Mouse (Mus musculus): Measurements from ENCODE around the gene Dglucy. TPM values are rescaled to one million over a fixed set of nuclear protein-coding genes. Genes with fewer than 3 reads are reported as not detected.

Gene Dglucy
- polyA plus RNA-seq, 1 experiment from 2014 or later = 5.3 TPM

DNA sequence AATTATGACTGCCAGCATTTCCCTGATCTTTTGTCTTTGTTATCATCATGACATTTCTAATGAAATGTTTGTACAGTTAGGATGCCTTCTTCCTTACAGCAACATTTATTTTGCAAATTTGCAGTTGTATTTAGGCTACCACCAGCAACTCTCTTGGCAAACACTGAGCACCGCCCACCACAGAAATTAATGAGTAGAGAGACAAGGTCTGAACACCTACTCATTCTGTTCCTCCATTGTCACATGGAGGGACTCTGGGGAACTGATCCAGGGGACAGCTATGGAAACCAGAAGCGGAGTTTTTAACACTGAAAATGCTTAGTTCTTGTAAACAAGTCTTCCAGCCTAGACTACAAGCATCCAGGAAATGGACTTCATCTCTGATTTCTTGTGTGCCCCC lies 35.0 kb downstream of the Dglucy start:
- no peak for ATAC-seq (replicated peaks; ENCODE audit: insufficient number of reproducible peaks, insufficient read depth, low FRiP score, low read depth)
- Histone ChIP-seq H3K9ac (no peak overlapping the region), H3K9me3 (replicated peaks) (no peaks in the 10 kb centered on the region), H3K4me1 (replicated peaks) (no peaks in the 10 kb centered on the region), H3K27me3 (no peaks in the 10 kb centered on the region), H3K4me2 (no peak overlapping the region), H3K36me3 (no peaks in the 10 kb centered on the region), H3K27ac (no peak overlapping the region), H3K4me3 (no peak overlapping the region)
- 81% methylated on average over 2 of the region's 2 CpGs for WGBS

DNA sequence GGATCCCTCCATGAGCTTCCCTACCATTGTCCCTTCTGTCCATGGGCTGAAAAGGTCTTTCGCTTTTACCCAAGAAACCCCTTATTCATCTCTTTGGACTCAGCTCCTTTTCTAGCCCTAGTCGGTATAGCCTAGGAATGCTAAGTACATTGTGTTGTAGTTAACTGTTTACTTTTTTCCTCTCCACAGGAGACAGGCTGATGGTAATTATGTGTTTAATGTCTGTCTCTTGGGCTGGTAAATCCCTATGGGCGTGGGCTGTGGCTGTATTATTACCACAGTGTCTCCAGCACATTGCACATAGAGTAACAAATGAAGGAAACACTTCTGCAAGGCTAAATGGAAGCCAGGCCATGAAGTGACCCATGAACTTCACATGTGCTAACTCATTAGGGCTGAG lies 35.8 kb downstream of the Dglucy start:
- Histone ChIP-seq H3K4me2 (no peak overlapping the region), H3K27me3 (no peaks in the 10 kb centered on the region), H3K4me1 (replicated peaks) (0 out of 2 replicates have a peak, but pooled peaks cover under 1% of the 10 kb centered on the region), H3K4me3 (no peak overlapping the region), H3K9me3 (replicated peaks) (no peaks in the 10 kb centered on the region), H3K36me3 (no peaks in the 10 kb centered on the region), H3K27ac (no peak overlapping the region), H3K9ac (no peak overlapping the region)
- no peak for ATAC-seq (replicated peaks; ENCODE audit: insufficient number of reproducible peaks, insufficient read depth, low FRiP score, low read depth)
- 73% methylated on average over 3 of the region's 3 CpGs for WGBS

DNA sequence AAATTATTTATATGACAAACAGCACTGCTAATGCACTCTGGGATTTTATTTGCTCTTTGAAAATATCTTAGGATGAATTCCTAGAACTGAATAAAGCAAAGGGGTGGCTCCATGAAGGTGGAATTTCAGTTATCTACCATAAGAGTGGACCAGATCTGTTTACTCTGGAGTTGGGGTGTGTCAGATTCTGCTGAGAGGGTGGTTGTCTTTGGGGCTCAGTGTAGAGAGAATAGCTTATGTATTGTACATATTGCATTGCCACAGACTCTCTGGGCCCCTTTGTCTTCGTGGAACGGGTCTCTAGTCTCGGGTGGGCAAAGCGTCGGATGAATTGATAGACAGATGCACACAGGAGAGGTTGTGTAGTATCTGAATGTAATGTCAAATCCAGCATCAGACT lies 38.0 kb downstream of the Dglucy start:
- H3K4me3 ChIP-seq = no peak overlapping the region
- WGBS = 89% methylated on average over 5 of the region's 5 CpGs
- no peak overlapping the region for H3K4me2 ChIP-seq

DNA sequence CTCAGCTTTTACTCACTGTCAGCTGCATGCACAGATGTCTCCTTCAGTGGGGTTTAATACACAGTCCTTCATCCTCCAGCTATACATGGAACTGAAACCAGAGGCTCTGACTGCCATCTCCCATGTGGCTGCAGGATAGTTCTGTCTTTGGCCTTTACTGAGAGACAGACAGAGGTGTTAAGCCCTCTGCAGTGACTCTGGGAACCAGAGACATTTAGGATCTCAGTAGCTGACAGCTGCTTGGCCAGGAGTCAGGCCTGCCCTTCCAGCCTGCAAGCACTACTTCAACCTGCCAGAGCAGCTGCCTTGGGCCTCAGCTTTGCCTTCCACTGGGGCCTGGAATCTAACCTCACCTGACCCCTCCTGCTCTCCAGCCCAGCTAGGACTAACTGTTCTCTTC lies 41.1 kb downstream of the Dglucy start:
- Histone ChIP-seq H3K27me3 (no peaks in the 10 kb centered on the region), H3K4me1 (replicated peaks) (0 out of 2 replicates have a peak, but pooled peaks cover 2% of the 10 kb centered on the region), H3K27ac (peak overlapping the region; percentile 9; the same call in 1 of the 2 replicates), H3K4me2 (no peak overlapping the region), H3K9ac (no peak overlapping the region), H3K9me3 (replicated peaks) (no peaks in the 10 kb centered on the region), H3K4me3 (no peak overlapping the region), H3K36me3 (no peaks in the 10 kb centered on the region)
- peak; percentile 82; the same call in 1 of the 2 replicates for ATAC-seq (replicated peaks; ENCODE audit: insufficient number of reproducible peaks, insufficient read depth, low FRiP score, low read depth)

More for the DNA sequence above, 38.0 kb downstream of the Dglucy start:
- ATAC-seq (replicated peaks; ENCODE audit: insufficient number of reproducible peaks, insufficient read depth, low FRiP score, low read depth) = no peak
- 0 out of 2 replicates have a peak, but pooled peaks cover 2% of the 10 kb centered on the region for H3K4me1 ChIP-seq (replicated peaks)
- no peak overlapping the region for H3K27ac ChIP-seq
- H3K27me3 ChIP-seq = no peaks in the 10 kb centered on the region
- H3K36me3 ChIP-seq = no peaks in the 10 kb centered on the region
- no peak overlapping the region for H3K9ac ChIP-seq
- H3K9me3 ChIP-seq (replicated peaks) = no peaks in the 10 kb centered on the region

DNA sequence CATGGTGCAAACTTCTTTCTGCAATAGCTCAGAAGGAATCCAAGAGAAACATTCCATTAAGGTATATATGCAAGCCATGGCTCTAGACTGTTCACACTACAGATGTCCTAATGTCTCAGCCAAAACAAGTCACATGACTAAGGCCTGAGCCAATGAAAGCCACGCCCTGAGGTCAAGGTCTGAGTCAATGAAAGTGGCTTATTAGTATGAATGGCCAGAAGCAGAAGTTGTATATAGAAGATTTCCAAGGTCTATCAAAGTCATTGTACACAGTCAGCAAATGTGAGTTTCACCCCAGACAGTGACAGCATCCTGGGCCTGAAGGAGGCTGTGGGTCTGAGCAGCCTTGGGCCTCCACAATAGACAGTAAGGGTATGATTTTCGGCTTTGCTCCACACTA lies 52.2 kb downstream of the Dglucy start:
- Histone ChIP-seq H3K36me3 (no peaks in the 10 kb centered on the region), H3K4me1 (replicated peaks) (no peaks in the 10 kb centered on the region), H3K27ac (no peak overlapping the region), H3K4me3 (no peak overlapping the region), H3K9me3 (replicated peaks) (no peaks in the 10 kb centered on the region), H3K9ac (no peak overlapping the region), H3K27me3 (no peaks in the 10 kb centered on the region), H3K4me2 (no peak overlapping the region)
- no peak for ATAC-seq (replicated peaks; ENCODE audit: insufficient number of reproducible peaks, insufficient read depth, low FRiP score, low read depth)
- 76% methylated on average over 2 of the region's 2 CpGs for WGBS

DNA sequence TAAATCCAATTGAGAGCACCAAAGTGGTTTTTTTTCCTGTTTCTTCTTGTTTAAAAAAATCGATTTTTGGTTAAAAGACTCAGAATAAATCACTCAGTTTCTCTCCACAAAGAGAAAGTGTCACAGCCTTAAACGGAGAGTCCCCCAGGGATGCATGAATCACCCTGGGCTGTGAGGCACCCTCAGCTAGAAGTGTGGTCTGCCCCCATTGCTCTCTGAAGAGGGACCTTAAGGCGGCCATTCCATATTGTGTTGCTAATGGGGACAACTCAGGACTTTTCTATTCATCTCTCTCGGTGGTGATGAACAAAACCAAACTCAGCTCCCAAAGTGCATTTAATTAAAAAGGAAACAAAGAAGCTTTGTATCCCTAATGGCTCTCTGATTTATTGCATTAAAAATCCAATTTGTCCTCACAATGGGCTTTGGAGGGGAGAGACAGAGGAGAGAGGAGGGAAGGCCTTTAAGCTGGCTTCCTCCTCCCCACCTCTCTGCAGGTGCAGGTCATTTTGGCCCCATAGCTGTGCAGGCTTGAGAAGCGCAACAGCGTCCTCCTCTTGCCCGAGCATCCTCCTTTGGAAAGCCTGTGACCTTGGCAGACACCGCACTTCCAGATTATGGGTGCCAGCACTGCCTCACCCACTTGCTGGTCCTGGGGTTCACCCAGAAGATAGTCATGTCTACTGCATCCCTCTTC lies 52.9 kb downstream of the Dglucy start:
- Histone ChIP-seq H3K9ac (no peak overlapping the region), H3K4me2 (no peak overlapping the region), H3K36me3 (no peaks in the 10 kb centered on the region), H3K27ac (no peak overlapping the region), H3K4me1 (replicated peaks) (no peaks in the 10 kb centered on the region), H3K27me3 (no peaks in the 10 kb centered on the region), H3K9me3 (replicated peaks) (no peaks in the 10 kb centered on the region), H3K4me3 (no peak overlapping the region)
- no peak for ATAC-seq (replicated peaks; ENCODE audit: insufficient number of reproducible peaks, insufficient read depth, low FRiP score, low read depth)
- 76% methylated on average over 8 of the region's 8 CpGs for WGBS

DNA sequence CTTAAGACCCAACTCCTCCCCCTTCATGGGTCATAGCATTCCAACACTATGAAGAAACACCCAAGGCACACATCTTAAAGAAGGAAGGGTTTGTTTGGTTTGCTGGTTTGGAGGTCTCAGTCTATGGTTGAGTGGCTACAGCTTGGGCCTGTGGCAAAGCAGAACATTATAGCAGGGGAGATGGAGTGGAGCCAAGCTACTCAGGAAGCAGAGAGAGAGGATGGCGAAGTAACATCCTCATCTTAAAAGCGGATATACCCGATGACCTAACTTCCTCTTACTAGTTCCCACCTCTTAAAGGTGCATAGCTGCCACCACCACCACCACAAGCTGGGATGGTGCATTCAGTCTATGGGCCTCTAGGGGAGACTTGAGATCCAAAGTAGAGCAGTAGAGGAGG lies 58.4 kb downstream of the Dglucy start:
- Histone ChIP-seq H3K4me1 (replicated peaks) (peaks cover 9% of the 10 kb centered on the region), H3K4me3 (no peak overlapping the region), H3K27me3 (no peaks in the 10 kb centered on the region), H3K36me3 (no peaks in the 10 kb centered on the region), H3K9ac (no peak overlapping the region), H3K4me2 (no peak overlapping the region), H3K27ac (no peak overlapping the region), H3K9me3 (replicated peaks) (no peaks in the 10 kb centered on the region)
- ATAC-seq (replicated peaks; ENCODE audit: insufficient number of reproducible peaks, insufficient read depth, low FRiP score, low read depth) = no peak
- 52% methylated on average over 3 of the region's 3 CpGs for WGBS

DNA sequence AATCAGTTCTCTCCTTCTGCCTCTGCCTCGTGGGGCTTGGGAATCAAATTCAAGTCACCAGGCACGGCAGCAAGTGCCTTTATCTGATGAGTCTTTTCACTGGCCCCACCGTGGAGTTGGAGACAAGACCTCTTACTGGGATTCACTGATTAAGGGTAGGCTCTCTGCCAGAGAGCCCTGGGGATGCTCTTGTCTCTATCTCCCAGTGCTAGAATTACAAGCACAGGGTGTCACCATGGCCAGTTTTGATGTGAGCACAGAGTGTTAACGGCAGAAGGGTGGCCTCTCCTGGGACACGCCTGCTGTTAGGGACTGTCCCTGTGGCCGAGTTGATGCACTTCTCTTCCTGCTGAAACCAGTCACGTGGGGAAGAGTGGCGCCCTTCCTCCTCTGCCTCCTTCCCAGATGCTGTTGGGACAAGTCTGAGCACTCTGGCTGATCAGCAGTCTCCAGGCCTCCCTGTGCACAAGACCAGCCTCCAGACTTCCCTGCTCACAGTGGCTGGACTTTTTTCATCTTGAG lies 60.3 kb downstream of the Dglucy start:
- Histone ChIP-seq H3K27me3 (no peaks in the 10 kb centered on the region), H3K27ac (no peak overlapping the region), H3K9ac (no peak overlapping the region), H3K9me3 (replicated peaks) (no peaks in the 10 kb centered on the region), H3K36me3 (no peaks in the 10 kb centered on the region), H3K4me3 (no peak overlapping the region), H3K4me1 (replicated peaks) (peaks cover 9% of the 10 kb centered on the region), H3K4me2 (no peak overlapping the region)
- ATAC-seq (replicated peaks; ENCODE audit: insufficient number of reproducible peaks, insufficient read depth, low FRiP score, low read depth) = no peak
- WGBS = 21% methylated on average over 8 of the region's 8 CpGs

DNA sequence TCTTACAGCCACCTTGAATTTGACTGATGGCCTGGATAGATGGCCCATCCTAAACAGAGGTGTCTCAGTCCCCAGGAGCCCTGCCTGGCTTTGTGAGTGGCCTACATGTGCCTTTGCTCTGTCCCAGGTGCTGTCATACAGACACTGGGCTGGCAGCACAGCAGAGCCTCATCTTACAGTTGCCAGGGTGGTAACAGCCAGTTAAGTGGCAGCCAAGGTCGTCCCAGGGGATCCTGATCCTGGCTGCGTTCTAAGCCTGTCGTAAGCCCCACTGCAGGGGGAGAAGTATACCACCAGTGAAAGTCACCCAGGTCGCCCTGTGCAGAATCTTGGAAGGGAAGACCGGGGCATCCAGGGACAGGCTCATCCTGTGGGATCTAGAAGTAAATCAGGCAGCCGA lies 61.1 kb downstream of the Dglucy start:
- no peak for ATAC-seq (replicated peaks; ENCODE audit: insufficient number of reproducible peaks, insufficient read depth, low FRiP score, low read depth)

DNA sequence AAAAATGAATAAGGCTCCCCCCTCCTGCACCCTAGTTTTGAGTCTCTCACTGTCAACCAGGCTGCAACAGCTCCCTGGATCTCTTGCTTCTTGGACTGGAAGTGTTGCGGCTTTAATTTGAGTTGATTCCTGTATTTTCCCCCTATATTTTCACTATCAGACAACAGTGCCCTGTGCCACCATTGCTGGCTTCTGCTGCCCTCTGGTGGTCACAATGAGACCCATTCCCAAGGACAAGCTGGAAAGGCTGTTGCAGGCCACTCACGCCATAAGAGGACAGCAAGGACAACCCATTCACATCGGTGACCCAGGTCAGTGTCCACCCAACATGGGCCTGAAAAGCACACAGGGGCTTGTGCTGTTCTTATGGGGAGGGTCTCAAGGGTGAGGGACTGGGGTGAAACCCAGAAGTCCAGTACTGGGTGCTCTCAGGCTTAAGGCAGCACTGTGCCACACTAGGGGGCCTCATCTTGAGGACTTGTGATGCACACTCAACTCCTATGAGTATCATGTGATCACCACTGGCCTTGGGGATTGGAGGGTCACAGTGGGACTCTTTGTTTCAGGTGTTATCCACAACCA lies 62.4 kb downstream of the Dglucy start:
- no peak overlapping the region for H3K27ac ChIP-seq
- H3K4me1 ChIP-seq (replicated peaks) = peaks cover 9% of the 10 kb centered on the region
- H3K27me3 ChIP-seq = no peaks in the 10 kb centered on the region
- no peak overlapping the region for H3K9ac ChIP-seq
- H3K4me2 ChIP-seq = no peak overlapping the region
- no peak overlapping the region for H3K4me3 ChIP-seq
- no peak; the same call in 1 of the 2 replicates for ATAC-seq (replicated peaks; ENCODE audit: insufficient number of reproducible peaks, insufficient read depth, low FRiP score, low read depth)
- 14% methylated on average over 3 of the region's 3 CpGs for WGBS
- no peaks in the 10 kb centered on the region for H3K36me3 ChIP-seq
- no peaks in the 10 kb centered on the region for H3K9me3 ChIP-seq (replicated peaks)

More for the DNA sequence above, 61.1 kb downstream of the Dglucy start:
- H3K4me2 ChIP-seq = no peak overlapping the region
- WGBS = 74% methylated on average over 6 of the region's 6 CpGs
- no peak overlapping the region for H3K9ac ChIP-seq
- peaks cover 9% of the 10 kb centered on the region for H3K4me1 ChIP-seq (replicated peaks)
- H3K36me3 ChIP-seq = no peaks in the 10 kb centered on the region
- no peak overlapping the region for H3K4me3 ChIP-seq
- no peak overlapping the region for H3K27ac ChIP-seq
- no peaks in the 10 kb centered on the region for H3K27me3 ChIP-seq
- H3K9me3 ChIP-seq (replicated peaks) = no peaks in the 10 kb centered on the region

DNA sequence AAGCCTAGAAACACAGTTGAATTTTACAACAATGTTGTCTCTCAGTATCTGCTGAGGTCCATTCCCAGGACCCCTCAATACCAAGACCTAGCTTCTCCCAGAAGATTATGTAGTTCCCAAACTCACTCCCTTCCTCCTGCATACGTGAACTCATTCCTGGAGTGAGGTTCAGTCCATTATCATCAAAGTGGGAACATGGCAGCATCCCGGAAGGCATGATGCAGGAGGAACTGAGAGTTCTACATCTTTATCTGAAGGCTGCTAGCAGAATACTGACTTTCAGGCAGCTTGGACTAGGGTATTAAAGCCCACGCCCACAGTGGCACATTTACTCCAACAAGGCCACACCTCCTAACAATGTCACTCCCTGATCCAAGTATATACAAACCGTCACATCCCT lies 64.3 kb downstream of the Dglucy start:
- no peak overlapping the region for H3K4me2 ChIP-seq
- ATAC-seq (replicated peaks; ENCODE audit: insufficient number of reproducible peaks, insufficient read depth, low FRiP score, low read depth) = no peak
- no peaks in the 10 kb centered on the region for H3K27me3 ChIP-seq
- no peak overlapping the region for H3K27ac ChIP-seq
- H3K9me3 ChIP-seq (replicated peaks) = no peaks in the 10 kb centered on the region
- peaks cover 9% of the 10 kb centered on the region for H3K4me1 ChIP-seq (replicated peaks)
- 69% methylated on average over 4 of the region's 4 CpGs for WGBS
- no peak overlapping the region for H3K9ac ChIP-seq
- no peaks in the 10 kb centered on the region for H3K36me3 ChIP-seq
- H3K4me3 ChIP-seq = no peak overlapping the region

DNA sequence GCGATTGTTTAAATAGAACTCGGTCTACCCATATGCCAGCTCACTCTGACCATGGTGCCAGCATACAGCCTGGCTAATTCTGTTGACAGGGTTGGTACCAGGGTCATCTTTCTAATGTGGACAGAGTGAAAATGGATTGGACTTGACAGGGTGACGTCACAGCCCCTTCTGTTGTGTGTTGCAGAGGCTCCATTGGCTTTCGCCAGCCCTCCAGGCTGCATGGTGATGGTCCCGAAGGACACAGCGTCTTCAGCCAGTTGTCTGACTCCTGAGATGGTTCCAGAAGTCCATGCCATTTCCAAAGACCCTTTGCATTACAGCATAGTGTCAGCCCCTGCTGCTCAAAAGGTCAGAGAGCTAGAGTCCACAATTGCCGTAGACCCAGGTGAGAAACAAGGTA lies 65.7 kb downstream of the Dglucy start:
- ATAC-seq (replicated peaks; ENCODE audit: insufficient number of reproducible peaks, insufficient read depth, low FRiP score, low read depth) = no peak
- whole genome bisulfite sequencing = 76% methylated on average over 7 of the region's 7 CpGs
- Histone ChIP-seq H3K4me3 (no peak overlapping the region), H3K4me1 (replicated peaks) (peaks cover 3% of the 10 kb centered on the region; the same call in 1 of the 2 replicates), H3K9me3 (replicated peaks) (no peaks in the 10 kb centered on the region), H3K27ac (no peak overlapping the region), H3K27me3 (no peaks in the 10 kb centered on the region), H3K36me3 (no peaks in the 10 kb centered on the region), H3K4me2 (no peak overlapping the region), H3K9ac (no peak overlapping the region)
